Mouse (Mus musculus) layer of hippocampus, adult 2 months (tissue): ENCODE results near the gene Cyp4f39. TPM values are rescaled to one million over a fixed set of nuclear protein-coding genes. Genes with fewer than 3 reads are reported as not detected.

Experiments used
- DNase-seq, 2 experiments: peaks; one replicate each; pipeline ENCODE4 v3.0.0; 2022; ENCODE audit warnings: low spot score in 2 of 2
- H3K27ac ChIP-seq: fragments of 200-600 bp; 2 replicates; pipeline ENCODE4 v1.8.1; 2022
- H3K4me3 ChIP-seq: fragments of 200-600 bp; 2 replicates; pipeline ENCODE4 v1.8.1; 2022; ENCODE audit warnings: mild to moderate bottlenecking
- CTCF ChIP-seq: fragments of 200-600 bp; conservative IDR thresholded peaks from 2 replicates; pipeline ENCODE4 v1.8.1; 2022; ENCODE audit warnings: antibody characterized with exemption, mild to moderate bottlenecking, moderate library complexity
- total RNA-seq, 2 experiments: library from RNA; stranded (reverse); gene quantifications; 2 replicates each; pipeline ENCODE4 v1.2.3; 2021

The Cyp4f39 gene
- total RNA-seq, 2 experiments from 2014 or later, result not detected

DNA sequence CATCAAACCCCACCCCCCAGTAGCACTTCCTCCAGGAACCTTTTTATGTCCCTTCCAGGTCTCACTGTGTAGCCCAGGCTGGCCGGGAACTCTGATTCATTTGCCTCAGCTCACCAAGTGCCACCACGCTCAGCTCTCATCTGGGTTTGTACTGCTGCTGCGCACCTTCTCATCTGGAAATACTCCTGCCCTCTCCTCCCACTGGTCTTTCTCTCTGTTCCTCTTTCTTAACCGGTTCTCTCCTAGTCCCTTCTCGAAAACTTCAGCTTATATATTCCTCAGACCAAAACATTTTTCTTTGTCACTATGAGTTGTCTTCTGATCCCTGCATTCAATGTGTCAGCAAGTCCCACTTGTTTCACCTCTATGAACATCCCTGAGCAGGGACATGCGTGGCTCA lies 9.3 kb upstream of the Cyp4f39 start:
- Histone ChIP-seq H3K4me3 (no peak overlapping the region), H3K27ac (no peak overlapping the region)
- no peak for DNase-seq
- TF ChIP-seq CTCF, result no peak

GRCm38 (mm10) chr17:32445016-32445415 lies 7.5 kb upstream of the Cyp4f39 start:
- no peak for DNase-seq
- no peak overlapping the region for H3K27ac ChIP-seq
- TF ChIP-seq CTCF, result no peak
- H3K4me3 ChIP-seq, result no peak overlapping the region

GRCm38 (mm10) chr17:32447195-32447594 lies 5.3 kb upstream of the Cyp4f39 start:
- no peak for DNase-seq
- H3K4me3 ChIP-seq, result no peak overlapping the region
- peak; percentile 25 for TF ChIP-seq CTCF
- H3K27ac ChIP-seq, result no peak overlapping the region

GRCm38 (mm10) chr17:32449042-32449441 lies 3.5 kb upstream of the Cyp4f39 start:
- TF ChIP-seq CTCF, result peak; percentile 33
- no peak for DNase-seq
- no peak overlapping the region for H3K27ac ChIP-seq
- no peak overlapping the region for H3K4me3 ChIP-seq

DNA sequence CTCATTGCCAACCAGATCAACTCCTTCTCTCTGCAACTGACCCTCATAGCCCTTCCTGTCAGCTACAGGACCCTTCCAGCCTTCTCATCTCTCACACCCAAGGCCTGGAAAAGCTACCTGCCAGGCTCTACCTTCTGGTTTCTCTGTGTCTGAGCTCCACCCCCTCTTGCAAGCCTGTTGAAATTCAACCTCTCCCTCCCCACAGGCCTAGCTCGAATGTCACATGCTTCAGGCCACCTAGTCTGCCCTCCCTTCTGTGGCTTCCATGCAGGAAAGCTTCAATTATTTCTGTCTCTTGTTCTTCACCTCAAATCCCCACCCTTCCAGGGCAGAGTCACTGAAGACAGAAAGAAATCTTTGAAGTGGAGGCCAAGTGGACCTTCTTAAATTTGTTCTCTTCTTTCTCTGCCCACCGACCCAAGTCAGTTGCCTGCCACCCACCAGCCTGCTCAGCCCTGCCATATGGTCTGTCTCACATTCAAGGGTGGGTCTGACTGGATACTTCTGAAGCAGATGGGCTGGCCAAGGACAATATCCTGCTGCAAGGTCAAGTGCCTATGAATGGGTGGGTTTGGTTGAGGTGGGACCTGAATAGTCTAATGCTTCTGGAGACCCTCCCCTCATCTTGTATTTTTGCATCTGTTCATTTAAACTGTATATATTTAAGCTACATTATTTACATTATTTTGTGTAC lies 1.5 kb upstream of the Cyp4f39 start:
- DNase-seq, result no peak
- TF ChIP-seq CTCF, result no peak
- Histone ChIP-seq H3K27ac (no peak overlapping the region), H3K4me3 (no peak overlapping the region)

DNA sequence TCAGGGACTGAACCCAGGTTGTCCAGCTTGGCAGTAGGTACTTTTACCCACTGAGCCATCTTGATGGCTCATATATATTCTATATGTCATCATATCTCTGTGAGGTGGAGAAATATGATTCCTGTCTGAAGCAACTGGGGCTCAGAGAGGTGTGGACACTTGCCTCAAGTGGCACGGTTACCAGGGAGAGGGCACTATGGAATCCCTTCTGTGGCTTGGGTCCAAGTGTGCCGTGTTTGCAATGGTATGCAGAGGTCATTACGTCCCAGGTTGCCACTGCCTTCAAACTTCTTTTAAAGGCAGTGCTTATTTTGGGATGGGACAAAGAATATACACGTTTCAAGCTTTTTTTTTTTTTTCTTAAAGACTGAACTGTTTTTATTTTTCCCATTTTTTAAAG lies 1.7 kb downstream of the Cyp4f39 start:
- no peak overlapping the region for H3K27ac ChIP-seq
- TF ChIP-seq CTCF, result no peak
- H3K4me3 ChIP-seq, result no peak overlapping the region
- DNase-seq, result no peak

DNA sequence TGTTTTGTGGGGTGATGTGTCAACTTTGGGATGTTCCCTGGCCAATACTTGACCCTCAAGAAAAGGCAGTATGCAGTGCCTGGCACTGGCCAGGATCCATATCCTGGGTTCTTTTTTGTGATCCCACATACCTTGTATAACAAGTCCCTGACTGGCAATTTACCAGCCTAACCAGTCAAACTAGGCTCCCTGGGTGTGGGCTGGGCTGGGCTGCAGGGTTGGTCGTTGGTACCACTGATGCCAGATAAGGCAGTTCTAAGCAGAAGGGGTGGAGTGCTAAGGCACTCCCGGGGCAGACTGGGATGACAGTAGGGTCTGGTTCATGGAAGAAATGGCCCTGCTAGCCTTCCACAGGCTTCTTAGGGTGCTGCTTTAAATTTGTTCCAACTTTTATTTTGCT lies 2.5 kb downstream of the Cyp4f39 start:
- no peak for TF ChIP-seq CTCF
- Histone ChIP-seq H3K4me3 (no peak overlapping the region), H3K27ac (no peak overlapping the region)
- no peak for DNase-seq

GRCm38 (mm10) chr17:32468494-32468893 lies 16.0 kb downstream of the Cyp4f39 start:
- no peak overlapping the region for H3K4me3 ChIP-seq
- no peak for TF ChIP-seq CTCF
- no peak overlapping the region for H3K27ac ChIP-seq
- no peak for DNase-seq

- DNase-seq, result no peak
- no peak overlapping the region for H3K27ac ChIP-seq
Measured at GRCm38 (mm10) chr17:32470795-32471194, 18.3 kb downstream of the Cyp4f39 start.

GRCm38 (mm10) chr17:32472176-32472575 lies 19.7 kb downstream of the Cyp4f39 start:
- no peak for TF ChIP-seq CTCF
- H3K27ac ChIP-seq, result peak overlapping the region; percentile 70
- no peak overlapping the region for H3K4me3 ChIP-seq
- peak; percentile 5 to 15 for DNase-seq

More at GRCm38 (mm10) chr17:32470795-32471194, 18.3 kb downstream of the Cyp4f39 start:
- TF ChIP-seq CTCF, result no peak
- no peak overlapping the region for H3K4me3 ChIP-seq

GRCm38 (mm10) chr17:32474954-32475560 lies 22.5 kb downstream of the Cyp4f39 start:
- TF ChIP-seq CTCF, result no peak

DNA sequence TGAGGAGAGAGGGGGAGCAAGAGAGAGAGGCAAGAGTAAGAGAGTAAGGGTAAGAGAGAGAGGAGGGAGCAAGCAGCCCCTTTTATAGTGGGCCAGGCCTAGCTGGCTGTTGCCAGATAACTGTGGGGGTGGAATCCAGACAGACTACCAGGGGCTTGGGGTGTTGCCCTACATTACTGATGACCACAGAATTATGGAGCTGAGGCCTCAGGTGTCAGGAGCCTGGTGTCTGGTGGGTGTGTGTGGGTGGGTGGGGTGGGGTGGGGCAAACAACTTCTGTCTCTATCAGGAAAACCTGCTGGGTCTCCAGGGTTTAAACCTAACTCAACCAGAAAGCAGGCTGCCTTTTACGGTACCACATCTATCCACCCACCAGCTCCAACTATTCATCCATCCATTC lies 24.7 kb downstream of the Cyp4f39 start:
- H3K4me3 ChIP-seq, result no peak overlapping the region
- H3K27ac ChIP-seq, result no peak overlapping the region
- no peak for TF ChIP-seq CTCF
- DNase-seq, result no peak

More at GRCm38 (mm10) chr17:32474954-32475560, 22.5 kb downstream of the Cyp4f39 start:
- Histone ChIP-seq H3K27ac (no peak overlapping the region), H3K4me3 (no peak overlapping the region)
- no peak for DNase-seq

GRCm38 (mm10) chr17:32478727-32479126 lies 26.2 kb downstream of the Cyp4f39 start:
- Histone ChIP-seq H3K27ac (no peak overlapping the region), H3K4me3 (no peak overlapping the region)
- TF ChIP-seq CTCF, result no peak
- DNase-seq, result no peak
